Mouse (Mus musculus) c-Kit-positive CD71-positive TER-119-negative erythroid progenitor cells, embryonic 14.5 days (primary cell): ENCODE measurements around the gene Gm11756.
"Not testable (repeated sequence)": the region's sequence is repeated elsewhere in the genome, so short reads cannot be mapped to it uniquely, and the experiment has no call there.

Source experiments
- DNase-seq: peaks from one replicate; pipeline ENCODE4 v3.0.0-alpha.2; 2013; ENCODE audit warnings: low read depth

Gene Gm11756

GRCm38 (mm10) chr4:73920660-73921059 is at the start of gene Gm11756:
Gene Gm11756 (minus strand): TSS chr4:73920760.
- DNase-seq, result not testable (repeated sequence)

GRCm38 (mm10) chr4:73950375-73950896 is 29.9 kb upstream of the Gm11756 start, which contains the start of gene 2310002L09Rik:
Gene 2310002L09Rik (minus strand): TSS chr4:73950846.
- no peak for DNase-seq

GRCm38 (mm10) chr4:73905853-73906252 is 14.7 kb downstream of the Gm11756 start, which contains the start of gene Gm13871:
Gene Gm13871 (minus strand): TSS chr4:73905953.
- not testable (repeated sequence) for DNase-seq

GRCm38 (mm10) chr4:73891012-73891411 is 29.5 kb downstream of the Gm11756 start, which contains the start of gene Gm11757:
Gene Gm11757 (minus strand): TSS chr4:73891112.
- DNase-seq, result not testable (repeated sequence)

GRCm38 (mm10) chr4:73876166-73876565 is 44.4 kb downstream of the Gm11756 start, which contains the start of gene Gm11758:
Gene Gm11758 (minus strand): TSS chr4:73876266.
- DNase-seq, result not testable (repeated sequence)
